Mouse (Mus musculus) bone marrow macrophage, adult 2 months (primary cell): ENCODE results near the gene Slc5a11. TPM values are rescaled to one million over a fixed set of nuclear protein-coding genes. Genes with fewer than 3 reads are reported as not detected.

ENCODE experiments used
- H3K27ac ChIP-seq: 2 replicates; pipeline ENCODE4 v1.5.1; 2012; ENCODE audit warnings: low read depth, low read length; ENCODE audit not compliant: insufficient read depth
- H3K4me1 ChIP-seq: 2 replicates; pipeline ENCODE4 v1.6.1; 2012; ENCODE audit warnings: low read length; ENCODE audit not compliant: control insufficient read depth, insufficient read depth
- H3K4me3 ChIP-seq: 2 replicates; pipeline ENCODE4 v1.5.1; 2012; ENCODE audit warnings: mild to moderate bottlenecking, low read length, moderate library complexity; ENCODE audit not compliant: insufficient read depth
- CTCF ChIP-seq: IDR thresholded peaks from 2 replicates; pipeline ENCODE4 v1.5.1; 2012; ENCODE audit warnings: low read depth, mild to moderate bottlenecking, low read length, moderate library complexity
- POLR2A ChIP-seq: IDR thresholded peaks from 2 replicates; pipeline ENCODE4 v1.6.1; 2012; ENCODE audit warnings: mild to moderate bottlenecking, low read depth, low read length, borderline replicate concordance
- polyA plus RNA-seq: library from polyadenylated mRNA; stranded (reverse); fragments of >200 nt; gene quantifications from 2 replicates; pipeline ENCODE4 v1.2.4, GENCODE M21; 2012; ENCODE audit not compliant: missing spikeins, insufficient read depth, insufficient read length

Gene Slc5a11
- polyA plus RNA-seq, 1 experiment, result not detected

GRCm38 (mm10) chr7:123254196-123254970 is 39.8 kb downstream of the Slc5a11 start:
- H3K4me1 ChIP-seq, result no peaks in the 10 kb centered on the region
- no peak overlapping the region for H3K27ac ChIP-seq
- TF ChIP-seq POLR2A, result no peak
- no peak for TF ChIP-seq CTCF
- no peak overlapping the region for H3K4me3 ChIP-seq

- no peak for TF ChIP-seq POLR2A
- TF ChIP-seq CTCF, result no peak
- no peak overlapping the region for H3K27ac ChIP-seq
- H3K4me1 ChIP-seq, result no peaks in the 10 kb centered on the region
- H3K4me3 ChIP-seq, result no peak overlapping the region
Observed at GRCm38 (mm10) chr7:123258103-123258502, 43.5 kb downstream of the Slc5a11 start.

GRCm38 (mm10) chr7:123273056-123273455 is 58.5 kb downstream of the Slc5a11 start:
- no peak for TF ChIP-seq CTCF
- TF ChIP-seq POLR2A, result no peak

GRCm38 (mm10) chr7:123276568-123276967 is 62.0 kb downstream of the Slc5a11 start:
- no peaks in the 10 kb centered on the region for H3K4me1 ChIP-seq
- TF ChIP-seq POLR2A, result no peak
- no peak for TF ChIP-seq CTCF

More at GRCm38 (mm10) chr7:123273056-123273455, 58.5 kb downstream of the Slc5a11 start:
- Histone ChIP-seq H3K27ac (no peak overlapping the region), H3K4me3 (no peak overlapping the region), H3K4me1 (no peaks in the 10 kb centered on the region)

GRCm38 (mm10) chr7:123279797-123280196 is 65.2 kb downstream of the Slc5a11 start:
- Histone ChIP-seq H3K27ac (no peak overlapping the region), H3K4me1 (no peaks in the 10 kb centered on the region), H3K4me3 (no peak overlapping the region)
- no peak for TF ChIP-seq POLR2A
- TF ChIP-seq CTCF, result no peak

More at GRCm38 (mm10) chr7:123276568-123276967, 62.0 kb downstream of the Slc5a11 start:
- H3K27ac ChIP-seq, result no peak overlapping the region
- H3K4me3 ChIP-seq, result no peak overlapping the region

GRCm38 (mm10) chr7:123283826-123284225 is 69.2 kb downstream of the Slc5a11 start:
- no peak overlapping the region for H3K27ac ChIP-seq
- TF ChIP-seq CTCF, result no peak
- no peak for TF ChIP-seq POLR2A
- no peaks in the 10 kb centered on the region for H3K4me1 ChIP-seq
- no peak overlapping the region for H3K4me3 ChIP-seq

- Histone ChIP-seq H3K4me1 (no peaks in the 10 kb centered on the region), H3K27ac (no peak overlapping the region), H3K4me3 (no peak overlapping the region)
- TF ChIP-seq POLR2A (no peak), CTCF (no peak)
Observed at GRCm38 (mm10) chr7:123285896-123286295, 71.3 kb downstream of the Slc5a11 start.

- Histone ChIP-seq H3K4me1 (no peaks in the 10 kb centered on the region), H3K27ac (no peak overlapping the region), H3K4me3 (no peak overlapping the region)
- TF ChIP-seq CTCF, result no peak
- no peak for TF ChIP-seq POLR2A
Observed at GRCm38 (mm10) chr7:123287903-123288302, 73.3 kb downstream of the Slc5a11 start.

- Histone ChIP-seq H3K4me1 (no peaks in the 10 kb centered on the region), H3K27ac (no peak overlapping the region)
- TF ChIP-seq CTCF, result no peak
- TF ChIP-seq POLR2A, result no peak
Observed at GRCm38 (mm10) chr7:123289176-123289575, 74.6 kb downstream of the Slc5a11 start.

GRCm38 (mm10) chr7:123291942-123292341 is 77.4 kb downstream of the Slc5a11 start:
- Histone ChIP-seq H3K27ac (no peak overlapping the region), H3K4me1 (no peaks in the 10 kb centered on the region), H3K4me3 (no peak overlapping the region)
- no peak for TF ChIP-seq POLR2A
- no peak for TF ChIP-seq CTCF

More at GRCm38 (mm10) chr7:123289176-123289575, 74.6 kb downstream of the Slc5a11 start:
- no peak overlapping the region for H3K4me3 ChIP-seq

GRCm38 (mm10) chr7:123293898-123294297 is 79.3 kb downstream of the Slc5a11 start:
- TF ChIP-seq CTCF, result no peak
- TF ChIP-seq POLR2A, result no peak
- Histone ChIP-seq H3K27ac (no peak overlapping the region), H3K4me1 (no peaks in the 10 kb centered on the region)

More at GRCm38 (mm10) chr7:123293898-123294297, 79.3 kb downstream of the Slc5a11 start:
- H3K4me3 ChIP-seq, result no peak overlapping the region
